Mouse (Mus musculus): ENCODE measurements around the gene Gm20815. TPM values are rescaled to one million over a fixed set of nuclear protein-coding genes. Genes with fewer than 3 reads are reported as not detected.

Gm20815 gene
- not detected in 2 replicates for polyA plus RNA-seq (2012; rRNA removed; ENCODE audit: low replicate concordance)

DNA sequence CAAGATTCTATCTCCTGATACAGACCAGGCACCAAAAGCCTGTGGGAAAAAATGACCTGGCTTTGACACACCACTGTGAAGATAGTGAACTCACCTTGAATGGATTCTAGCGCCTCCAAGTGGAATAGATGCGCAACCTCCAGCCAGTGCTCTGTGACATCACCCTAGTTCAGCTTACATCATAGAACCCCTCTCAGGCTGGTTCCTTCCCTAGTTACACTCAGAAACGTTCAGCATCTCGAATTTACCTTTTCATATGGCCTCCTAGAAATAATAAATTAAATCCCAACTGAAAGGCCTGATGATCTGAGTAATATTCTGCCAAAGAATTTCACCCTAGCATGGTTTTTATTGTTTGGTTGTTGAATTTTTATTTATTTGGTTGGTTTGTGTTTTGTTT is at the start of gene Gm20815:
Gene Gm20815 (minus strand): TSS at position 101 of the 400 bp plus-strand sequence.

